8 mouse cellular contexts compared by ENCODE assay signal in genomic region chr6:51177701-51178060, GRCm38 (mm10).
A peak's percentile ranks its signal among the peaks of the same experiment; 100 is the strongest.
DNase-seq lines count a peak whose midpoint lies in the region; ATAC-seq lines count a peak whose summit lies in the region.

No protein-coding gene starts in this region.

- ATAC-seq in lung, embryonic 16.5 days (ENCODE audit: low read depth): no peak
- no peak for ATAC-seq in embryonic facial prominence, embryonic 15.5 days (ENCODE audit: insufficient number of reproducible peaks, low FRiP score, low TSS enrichment, low read depth)
- ATAC-seq in intestine, embryonic 14.5 days (replicated peaks; ENCODE audit: low FRiP score, low TSS enrichment, low read depth): no peak
- ATAC-seq in neural tube, embryonic 14.5 days (ENCODE audit: low read depth): no peak

- H3K9ac ChIP-seq in lung, embryonic 16.5 days (ENCODE audit: low read length): no peak overlapping the region
- H3K9ac ChIP-seq in embryonic facial prominence, embryonic 15.5 days: no peak overlapping the region
- no peak overlapping the region for H3K9ac ChIP-seq in intestine, embryonic 14.5 days (ENCODE audit: low read length)
- no peak overlapping the region for H3K9ac ChIP-seq in neural tube, embryonic 14.5 days (replicated peaks; ENCODE audit: low read depth, low read length)

- 2% methylated on average over 14 of the region's 14 CpGs for WGBS in lung, embryonic 16.5 days
- WGBS in embryonic facial prominence, embryonic 15.5 days: 1% methylated on average over 14 of the region's 14 CpGs
- WGBS in intestine, embryonic 14.5 days: 1% methylated on average over 14 of the region's 14 CpGs
- WGBS in neural tube, embryonic 14.5 days: under 1% methylated on average over 14 of the region's 14 CpGs

- H3K9me3 ChIP-seq in lung, embryonic 16.5 days (ENCODE audit: control insufficient read depth, low read length): no peaks in the 10 kb centered on the region
- H3K9me3 ChIP-seq in embryonic facial prominence, embryonic 15.5 days (replicated peaks): no peaks in the 10 kb centered on the region
- no peaks in the 10 kb centered on the region for H3K9me3 ChIP-seq in intestine, embryonic 14.5 days (ENCODE audit: control insufficient read depth, low read length)
- no peaks in the 10 kb centered on the region for H3K9me3 ChIP-seq in neural tube, embryonic 14.5 days (ENCODE audit: control insufficient read depth, low read length)

- no peaks in the 10 kb centered on the region for H3K36me3 ChIP-seq in lung, embryonic 16.5 days (ENCODE audit: control insufficient read depth, insufficient read depth, low read length)
- H3K36me3 ChIP-seq in embryonic facial prominence, embryonic 15.5 days: no peaks in the 10 kb centered on the region
- H3K36me3 ChIP-seq in intestine, embryonic 14.5 days (ENCODE audit: control insufficient read depth, insufficient read depth, low read length): no peaks in the 10 kb centered on the region
- H3K36me3 ChIP-seq in neural tube, embryonic 14.5 days (ENCODE audit: control insufficient read depth, insufficient read depth, low read length): no peaks in the 10 kb centered on the region

- peak overlapping the region; percentile 58 for H3K4me2 ChIP-seq in lung, embryonic 16.5 days (ENCODE audit: low read depth, low read length)
- peak overlapping the region; percentile 58 for H3K4me2 ChIP-seq in embryonic facial prominence, embryonic 15.5 days (replicated peaks)
- peak overlapping the region; percentile 71 for H3K4me2 ChIP-seq in intestine, embryonic 14.5 days (ENCODE audit: low read length)
- peak overlapping the region; percentile 17; the same call in 1 of the 2 replicates for H3K4me2 ChIP-seq in neural tube, embryonic 14.5 days (ENCODE audit: low read depth, low read length)

- peaks cover 4% of the 10 kb centered on the region; the same call in 1 of the 2 replicates for H3K4me1 ChIP-seq in lung, embryonic 16.5 days (replicated peaks; ENCODE audit: control insufficient read depth, insufficient read depth, low read length)
- H3K4me1 ChIP-seq in embryonic facial prominence, embryonic 15.5 days: peaks cover 23% of the 10 kb centered on the region
- peaks cover 12% of the 10 kb centered on the region for H3K4me1 ChIP-seq in intestine, embryonic 14.5 days (replicated peaks; ENCODE audit: control insufficient read depth, insufficient read depth, low read length)
- H3K4me1 ChIP-seq in neural tube, embryonic 14.5 days (ENCODE audit: control insufficient read depth, insufficient read depth, low read length): peaks cover 5% of the 10 kb centered on the region; the same call in 1 of the 2 replicates

- DNase-seq in lung, adult 18-20 months: no peak
- no peak for DNase-seq in intestine, embryonic 14.5 days (ENCODE audit: low spot score)
- DNase-seq in layer of hippocampus, adult 11-12 months (ENCODE audit: low spot score): no peak
- no peak for DNase-seq in adrenal gland, adult (ENCODE audit: inconsistent age in 2 of 2, low spot score in 1 of 2)
- no peak for DNase-seq in urinary bladder, postnatal 4 days (ENCODE audit: low spot score in 2 of 2)

- H3K27ac ChIP-seq in lung, embryonic 16.5 days (ENCODE audit: low read length): no peak overlapping the region
- no peak overlapping the region for H3K27ac ChIP-seq in embryonic facial prominence, embryonic 15.5 days (replicated peaks)
- H3K27ac ChIP-seq in intestine, embryonic 14.5 days (ENCODE audit: low read depth): no peak overlapping the region
- no peak overlapping the region for H3K27ac ChIP-seq in neural tube, embryonic 14.5 days (ENCODE audit: low read depth, low read length)

- peak overlapping the region; percentile 44 for H3K4me3 ChIP-seq in lung, embryonic 16.5 days (ENCODE audit: low read length)
- peak overlapping the region; percentile 37 for H3K4me3 ChIP-seq in embryonic facial prominence, embryonic 15.5 days (replicated peaks)
- peak overlapping the region; percentile 37 for H3K4me3 ChIP-seq in intestine, embryonic 14.5 days (ENCODE audit: low read depth, low read length)
- peak overlapping the region; percentile 8; the same call in 1 of the 2 replicates for H3K4me3 ChIP-seq in neural tube, embryonic 14.5 days (ENCODE audit: low read depth, low read length)

- peaks cover 65% of the 10 kb centered on the region for H3K27me3 ChIP-seq in lung, embryonic 16.5 days (ENCODE audit: control insufficient read depth, insufficient read depth, low read depth, low read length)
- peaks cover 72% of the 10 kb centered on the region for H3K27me3 ChIP-seq in embryonic facial prominence, embryonic 15.5 days
- peaks cover 72% of the 10 kb centered on the region for H3K27me3 ChIP-seq in intestine, embryonic 14.5 days (replicated peaks; ENCODE audit: control insufficient read depth, insufficient read depth, low read length)
- peaks cover 21% of the 10 kb centered on the region for H3K27me3 ChIP-seq in neural tube, embryonic 14.5 days (ENCODE audit: control insufficient read depth, insufficient read depth, low read length)

Comparison
In these comparisons a context has a peak if more than half of its experiments do, and no peak if none do; other contexts are left out.
1. H3K4me2 ChIP-seq: peak in every context shown above with its lines; median percentile 71 in intestine, embryonic 14.5 days; 58 in lung, embryonic 16.5 days; 58 in embryonic facial prominence, embryonic 15.5 days; 17 in neural tube, embryonic 14.5 days.